Mouse (Mus musculus) stomach, embryonic 14.5 days (tissue): Measurements from ENCODE around the gene Rmi1. TPM values are rescaled to one million over a fixed set of nuclear protein-coding genes. Genes with fewer than 3 reads are reported as not detected.

Source experiments
- ATAC-seq: fragments of 200-750 bp; cut with Nextera tagmentation; 2 replicates; pipeline ENCODE4 v1.8.0; 2017; ENCODE audit warnings: low read depth, moderate TSS enrichment; ENCODE audit not compliant: insufficient number of reproducible peaks, insufficient read depth, low FRiP score
- H3K27ac ChIP-seq: fragments of 300-500 bp; sonication (generic); 2 replicates; pipeline ENCODE4 v1.5.1; 2014; ENCODE audit warnings: mild to moderate bottlenecking, low read length, moderate library complexity, mixed read lengths
- H3K27me3 ChIP-seq: fragments of 300-500 bp; sonication (generic); 2 replicates; pipeline ENCODE4 v1.6.1; 2014; ENCODE audit warnings: low read length, control low read depth, mixed read lengths; ENCODE audit not compliant: control insufficient read depth, insufficient read depth
- H3K36me3 ChIP-seq: fragments of 300-500 bp; sonication (generic); 2 replicates; pipeline ENCODE4 v1.6.1; 2014; ENCODE audit warnings: mild to moderate bottlenecking, control low read depth, low read length, moderate library complexity, mixed read lengths; ENCODE audit not compliant: control insufficient read depth, insufficient read depth
- H3K4me1 ChIP-seq: fragments of 300-500 bp; sonication (generic); 2 replicates; pipeline ENCODE4 v1.6.1; 2014; ENCODE audit warnings: low read length, control low read depth, mixed read lengths; ENCODE audit not compliant: control insufficient read depth, insufficient read depth
- H3K4me2 ChIP-seq: fragments of 300-500 bp; sonication (generic); replicated peaks from 2 replicates; pipeline ENCODE4 v1.6.1; 2014; ENCODE audit warnings: low read depth, low read length, control low read depth
- H3K4me3 ChIP-seq: fragments of 300-500 bp; sonication (generic); 2 replicates; pipeline ENCODE4 v1.5.1; 2014; ENCODE audit warnings: low read depth, low read length, control low read depth
- H3K9ac ChIP-seq: fragments of 300-500 bp; sonication (generic); replicated peaks from 2 replicates; pipeline ENCODE4 v1.6.1; 2014; ENCODE audit warnings: low read depth, mild to moderate bottlenecking, control low read depth, low read length, moderate library complexity, mixed read lengths
- H3K9me3 ChIP-seq: fragments of 300-500 bp; sonication (generic); 2 replicates; pipeline ENCODE4 v1.6.1; 2016; ENCODE audit warnings: low read depth, low read length, control low read depth; ENCODE audit not compliant: control insufficient read depth
- WGBS: fragments of 180-500 bp; shearing (Covaris S2); extraction: QIAGEN DNeasy Blood & Tissue Kit; methylation state at CpG from one replicate; pipeline ENCODE4 v1.1.7; 2014; 5-methylcytosine and 5-hydroxymethylcytosine counted together
- polyA plus RNA-seq: library from polyadenylated mRNA; unstranded; fragments of >200 nt; fragmentation: Nextera tagmentation; extraction: Ambion mirVana; gene quantifications from 2 replicates; pipeline ENCODE4 v1.2.1, GENCODE M21; 2014

Rmi1 gene
- polyA plus RNA-seq, 1 experiment from 2014 or later, result 24.8 TPM

DNA sequence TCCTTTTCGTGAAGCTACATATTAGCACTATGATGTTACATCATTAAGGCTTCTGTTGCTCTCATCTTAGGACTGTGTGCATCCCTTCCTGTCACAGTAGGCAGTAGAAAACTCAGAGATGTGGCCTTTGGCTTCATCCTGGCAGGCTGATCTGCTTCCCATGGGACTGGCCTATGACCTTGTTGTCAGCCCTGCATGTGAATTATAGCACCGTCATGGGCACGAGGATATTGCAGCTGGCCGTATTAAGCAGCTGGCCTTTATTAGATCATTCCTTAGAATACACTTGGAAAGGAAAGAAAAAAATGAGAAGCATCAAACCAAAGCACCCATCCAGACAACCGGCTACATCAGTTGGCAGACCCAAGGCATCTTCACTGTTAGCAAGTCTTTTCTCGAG is 13.3 kb downstream of the Rmi1 start:
- Histone ChIP-seq H3K4me1 (no peaks in the 10 kb centered on the region), H3K27me3 (no peaks in the 10 kb centered on the region), H3K27ac (no peak overlapping the region), H3K9ac (no peak overlapping the region), H3K36me3 (no peaks in the 10 kb centered on the region), H3K4me3 (no peak overlapping the region), H3K9me3 (no peaks in the 10 kb centered on the region; the same call in 1 of the 2 replicates), H3K4me2 (no peak overlapping the region)
- ATAC-seq, result no peak
- 56% methylated on average over 6 of the region's 6 CpGs for WGBS

DNA sequence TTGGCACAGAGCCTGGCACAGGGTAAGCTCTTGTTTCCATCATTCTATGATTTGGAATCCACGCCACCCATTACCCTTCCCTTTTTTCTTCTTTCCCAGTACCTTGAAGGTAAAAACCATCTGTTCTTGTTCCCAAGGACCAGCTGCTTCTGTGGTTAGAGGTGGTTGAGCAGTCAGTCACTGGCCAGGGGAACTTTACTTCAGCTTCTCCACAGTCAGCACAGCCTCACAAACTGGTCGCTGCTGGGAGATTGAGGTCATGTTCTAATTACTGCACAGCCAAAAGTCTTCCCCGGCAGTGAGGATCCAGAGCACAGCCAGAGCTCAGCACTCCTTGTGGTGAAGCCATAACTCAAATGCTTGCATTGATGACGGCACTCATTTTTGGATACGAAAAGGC is 13.8 kb downstream of the Rmi1 start:
- no peaks in the 10 kb centered on the region; the same call in 1 of the 2 replicates for H3K9me3 ChIP-seq
- no peaks in the 10 kb centered on the region for H3K4me1 ChIP-seq
- H3K4me3 ChIP-seq, result no peak overlapping the region
- H3K9ac ChIP-seq, result no peak overlapping the region
- H3K36me3 ChIP-seq, result no peaks in the 10 kb centered on the region
- 62% methylated on average over 5 of the region's 5 CpGs for WGBS
- H3K4me2 ChIP-seq, result no peak overlapping the region
- H3K27ac ChIP-seq, result no peak overlapping the region
- no peaks in the 10 kb centered on the region for H3K27me3 ChIP-seq
- no peak for ATAC-seq

DNA sequence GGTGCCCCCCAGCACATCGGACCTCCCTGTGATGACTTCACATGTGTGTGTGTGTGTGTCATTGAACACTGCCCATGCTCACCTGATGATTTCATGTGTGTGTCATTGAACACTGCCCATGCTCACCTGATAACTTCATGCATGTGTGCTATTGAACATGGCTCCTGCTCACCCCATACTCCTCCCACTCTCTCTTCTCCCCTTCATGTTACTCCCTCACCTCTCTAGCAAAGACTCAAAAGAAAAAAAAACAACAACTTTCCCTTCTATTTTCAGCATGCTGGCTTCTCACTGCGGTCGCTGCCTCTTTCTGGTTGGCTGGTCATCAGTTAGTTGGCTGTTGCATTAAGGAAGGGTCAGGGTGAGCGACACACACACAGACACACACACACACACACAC is 16.6 kb downstream of the Rmi1 start:
- H3K9ac ChIP-seq, result no peak overlapping the region
- no peaks in the 10 kb centered on the region for H3K9me3 ChIP-seq
- H3K4me2 ChIP-seq, result no peak overlapping the region
- H3K4me1 ChIP-seq, result 0 out of 2 replicates have a peak, but pooled peaks cover 2% of the 10 kb centered on the region
- no peaks in the 10 kb centered on the region for H3K36me3 ChIP-seq
- no peak overlapping the region for H3K4me3 ChIP-seq
- H3K27ac ChIP-seq, result no peak overlapping the region
- 90% methylated on average over 4 of the region's 4 CpGs for WGBS
- ATAC-seq, result no peak
- H3K27me3 ChIP-seq, result no peaks in the 10 kb centered on the region

DNA sequence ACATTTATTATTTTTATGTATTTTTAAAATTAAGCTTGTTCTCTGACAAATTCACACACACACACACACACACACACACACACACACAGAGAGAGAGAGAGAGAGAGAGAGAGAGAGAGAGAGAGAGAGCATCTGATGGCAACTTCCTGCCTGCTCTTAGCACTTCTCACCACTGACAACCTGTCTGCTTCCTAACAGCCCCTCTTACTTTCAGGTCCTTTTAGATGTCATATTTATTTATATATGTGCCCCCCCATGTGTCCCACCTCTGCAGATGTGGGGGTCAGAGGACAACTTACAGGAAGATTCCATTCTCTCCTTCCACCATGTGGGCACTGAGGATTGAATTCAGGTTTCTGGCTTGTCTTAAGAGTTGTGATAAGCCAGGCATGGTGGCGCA is 17.2 kb downstream of the Rmi1 start:
- WGBS, result 100% methylated on average over 1 of the region's 1 CpGs
- Histone ChIP-seq H3K9me3 (no peaks in the 10 kb centered on the region), H3K9ac (no peak overlapping the region), H3K27me3 (no peaks in the 10 kb centered on the region), H3K4me1 (0 out of 2 replicates have a peak, but pooled peaks cover 2% of the 10 kb centered on the region), H3K36me3 (no peaks in the 10 kb centered on the region), H3K27ac (no peak overlapping the region), H3K4me3 (no peak overlapping the region), H3K4me2 (no peak overlapping the region)
- ATAC-seq, result no peak

DNA sequence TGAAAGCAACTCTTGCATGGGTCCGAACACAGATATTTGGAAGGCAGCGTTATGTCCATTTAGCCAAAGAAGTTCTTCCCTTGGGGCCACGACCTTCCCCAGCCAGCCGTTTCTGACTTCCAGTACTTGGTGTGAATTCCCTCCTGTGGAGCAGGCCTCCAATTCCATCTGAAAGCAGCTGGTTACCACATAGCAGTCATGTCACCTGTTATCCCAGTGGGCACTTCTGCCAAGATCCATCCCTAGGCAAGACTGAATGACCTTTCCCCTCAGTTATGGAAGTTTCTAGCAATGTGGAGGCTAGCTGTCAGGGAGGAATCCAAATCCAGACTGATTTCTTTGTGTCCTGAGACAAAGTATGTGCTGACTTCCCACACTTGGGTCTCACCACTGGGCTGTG is 19.0 kb downstream of the Rmi1 start:
- no peaks in the 10 kb centered on the region for H3K27me3 ChIP-seq
- no peak overlapping the region for H3K4me3 ChIP-seq
- 79% methylated on average over 4 of the region's 4 CpGs for WGBS
- no peak overlapping the region for H3K27ac ChIP-seq
- H3K9me3 ChIP-seq, result no peaks in the 10 kb centered on the region
- no peaks in the 10 kb centered on the region for H3K36me3 ChIP-seq
- no peak overlapping the region for H3K9ac ChIP-seq
- no peak for ATAC-seq
- no peak overlapping the region for H3K4me2 ChIP-seq
- H3K4me1 ChIP-seq, result 0 out of 2 replicates have a peak, but pooled peaks cover 2% of the 10 kb centered on the region

DNA sequence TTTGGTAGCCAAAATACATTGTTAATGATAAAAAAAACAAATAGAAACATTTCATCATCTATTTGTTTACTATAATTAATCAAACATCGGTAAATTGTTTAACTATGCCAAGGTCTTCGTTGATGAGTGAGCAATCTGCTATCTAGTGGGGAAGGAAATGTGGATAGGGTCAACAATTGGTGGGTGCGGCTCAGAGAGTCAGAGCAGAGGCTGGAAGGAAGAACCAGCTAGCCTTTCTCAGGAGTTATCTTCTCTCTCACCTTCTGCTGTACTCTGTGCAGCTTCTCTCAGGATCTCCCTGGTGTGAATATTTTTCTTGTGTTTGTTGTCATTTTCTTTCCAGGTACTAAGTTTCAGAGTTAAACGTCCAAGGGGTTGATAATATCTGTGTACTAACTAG is 20.2 kb downstream of the Rmi1 start:
- 0 out of 2 replicates have a peak, but pooled peaks cover 2% of the 10 kb centered on the region for H3K4me1 ChIP-seq
- no peaks in the 10 kb centered on the region for H3K9me3 ChIP-seq
- no peak overlapping the region for H3K4me3 ChIP-seq
- no peaks in the 10 kb centered on the region for H3K27me3 ChIP-seq
- H3K4me2 ChIP-seq, result no peak overlapping the region
- WGBS, result 69% methylated on average over 4 of the region's 4 CpGs
- H3K9ac ChIP-seq, result no peak overlapping the region
- no peak for ATAC-seq
- no peak overlapping the region for H3K27ac ChIP-seq
- no peaks in the 10 kb centered on the region for H3K36me3 ChIP-seq

DNA sequence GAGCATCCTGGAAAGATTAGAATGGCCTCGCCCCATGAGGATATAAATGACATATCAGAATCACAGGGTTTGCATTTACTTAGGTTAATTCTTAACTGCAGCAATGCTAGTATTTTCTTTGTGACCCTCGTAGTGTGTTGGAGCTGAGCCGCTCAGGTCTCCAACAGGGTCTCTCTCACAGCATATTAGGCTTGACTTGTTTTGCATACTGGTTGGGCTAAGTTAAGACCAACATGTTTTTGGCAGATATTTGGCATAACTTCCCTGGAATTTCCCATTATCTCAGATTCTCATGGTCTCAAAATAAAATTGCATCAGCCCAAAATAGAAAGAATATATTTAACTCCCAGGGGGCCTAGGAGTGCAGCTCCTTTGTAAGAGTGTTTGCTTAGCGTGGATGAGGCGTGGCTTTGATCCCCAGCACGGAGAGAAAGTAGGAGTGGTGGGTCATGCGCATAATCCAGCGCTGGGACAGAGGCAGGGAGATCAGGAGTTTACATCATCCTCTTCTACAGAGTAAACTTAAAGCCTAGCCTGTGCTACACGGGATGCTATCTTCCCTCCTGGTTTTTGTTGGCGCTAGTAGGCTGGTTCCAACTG is 21.1 kb downstream of the Rmi1 start:
- Histone ChIP-seq H3K4me1 (0 out of 2 replicates have a peak, but pooled peaks cover 2% of the 10 kb centered on the region), H3K27ac (no peak overlapping the region), H3K27me3 (no peaks in the 10 kb centered on the region), H3K9ac (no peak overlapping the region), H3K9me3 (no peaks in the 10 kb centered on the region), H3K36me3 (no peaks in the 10 kb centered on the region), H3K4me2 (no peak overlapping the region), H3K4me3 (no peak overlapping the region)
- 45% methylated on average over 10 of the region's 10 CpGs for WGBS
- peak; percentile 72 for ATAC-seq

DNA sequence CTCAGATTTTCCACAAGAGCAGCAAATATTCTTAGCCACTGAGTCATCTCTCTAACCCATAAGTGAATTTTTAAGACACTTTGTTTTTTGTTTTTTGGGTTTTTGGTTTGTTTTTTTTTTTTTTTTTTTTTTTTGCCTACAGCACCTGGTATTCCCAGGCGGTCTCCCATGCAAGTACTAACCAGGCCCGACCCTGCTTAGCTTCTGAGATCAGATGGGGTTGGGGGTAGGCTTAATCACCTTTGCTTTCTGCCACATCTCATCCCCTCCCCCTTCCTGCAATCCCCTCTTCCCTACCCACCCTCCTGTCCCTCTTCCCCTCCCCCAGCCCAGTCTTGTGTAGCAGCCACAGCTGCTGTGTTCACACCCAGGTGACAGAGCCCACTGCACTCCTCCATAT is 37.7 kb downstream of the Rmi1 start:
- WGBS, result 53% methylated on average over 2 of the region's 2 CpGs
- Histone ChIP-seq H3K9ac (no peak overlapping the region), H3K27me3 (no peaks in the 10 kb centered on the region), H3K9me3 (no peaks in the 10 kb centered on the region), H3K4me3 (no peak overlapping the region), H3K36me3 (no peaks in the 10 kb centered on the region), H3K27ac (no peak overlapping the region), H3K4me1 (no peaks in the 10 kb centered on the region), H3K4me2 (no peak overlapping the region)
- ATAC-seq, result no peak

DNA sequence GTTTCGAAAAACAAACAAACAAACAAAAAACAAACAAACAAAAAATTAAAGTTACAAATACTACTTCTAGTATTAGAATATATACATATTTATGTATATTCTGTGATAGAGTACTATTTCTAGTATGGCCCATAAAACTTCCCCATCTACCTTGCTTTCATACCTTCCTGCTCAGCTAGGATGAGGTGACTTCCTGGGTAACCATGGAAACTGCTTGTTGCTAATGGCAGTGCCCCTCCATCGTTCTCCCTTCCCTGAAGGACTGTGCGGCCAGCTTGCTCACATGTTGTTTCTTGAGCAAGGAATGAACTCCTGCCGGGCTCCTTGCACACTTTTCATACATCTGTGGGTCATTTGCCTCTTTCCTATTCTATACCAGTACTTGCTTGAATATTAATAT is 41.3 kb downstream of the Rmi1 start:
- Histone ChIP-seq H3K4me3 (no peak overlapping the region), H3K4me1 (no peaks in the 10 kb centered on the region), H3K36me3 (no peaks in the 10 kb centered on the region), H3K4me2 (no peak overlapping the region), H3K9me3 (no peaks in the 10 kb centered on the region), H3K27ac (no peak overlapping the region), H3K9ac (no peak overlapping the region), H3K27me3 (no peaks in the 10 kb centered on the region)
- ATAC-seq, result no peak
- whole genome bisulfite sequencing, result 73% methylated on average over 4 of the region's 4 CpGs
